Mouse (Mus musculus): Measurements from ENCODE around the gene Rftn1.

DNA sequence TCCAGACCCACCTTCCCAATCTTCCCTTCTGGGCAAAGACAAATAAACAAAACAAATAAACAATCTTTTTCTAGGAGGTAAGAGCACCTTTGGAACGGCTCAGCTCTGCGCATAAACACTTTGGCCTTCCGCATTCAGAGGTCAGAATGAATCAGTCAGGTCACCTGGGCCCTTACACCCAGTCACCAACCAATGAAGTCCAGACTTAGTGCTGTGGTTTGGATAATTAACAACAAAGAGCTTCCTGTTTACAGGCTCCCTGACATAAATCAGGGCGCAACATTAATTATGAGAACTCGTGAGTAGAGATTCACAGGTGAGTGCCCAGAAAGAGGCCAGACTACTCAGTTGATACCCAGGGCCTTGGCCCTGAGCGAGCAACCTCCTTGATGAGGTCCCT lies 194.4 kb downstream of the Rftn1 start:
- TF ChIP-seq POLR2A (IDR thresholded peaks at IDR 0.05; ENCODE audit: low read depth, low read length) (no peak), CTCF (IDR thresholded peaks at IDR 0.05; ENCODE audit: extremely low read depth, insufficient read length, insufficient replicate concordance, low read depth, low read length) (no peak)
